Mouse (Mus musculus) heart, embryonic 11.5 days (tissue): ENCODE results near the gene Gucy2e. TPM values are rescaled to one million over a fixed set of nuclear protein-coding genes. Genes with fewer than 3 reads are reported as not detected.

ENCODE experiments used
- ATAC-seq: fragments of 200-750 bp; cut with Nextera tagmentation; replicated peaks from 2 replicates; pipeline ENCODE4 v1.8.0; 2017; ENCODE audit warnings: moderate library complexity; ENCODE audit not compliant: insufficient number of reproducible peaks, low FRiP score, low TSS enrichment
- H3K27ac ChIP-seq: fragments of 300-500 bp; sonication (generic); 2 replicates; pipeline ENCODE4 v1.5.1; 2014; ENCODE audit warnings: mild to moderate bottlenecking, low read depth, low read length
- H3K27me3 ChIP-seq: fragments of 300-500 bp; sonication (generic); 2 replicates; pipeline ENCODE4 v1.6.1; 2014; ENCODE audit warnings: mild to moderate bottlenecking, low read length, mixed read lengths; ENCODE audit not compliant: control insufficient read depth, insufficient read depth
- H3K36me3 ChIP-seq: fragments of 300-500 bp; sonication (generic); 2 replicates; pipeline ENCODE4 v1.6.1; 2014; ENCODE audit warnings: mild to moderate bottlenecking, low read length, moderate library complexity, mixed read lengths; ENCODE audit not compliant: control insufficient read depth, insufficient read depth
- H3K4me1 ChIP-seq: fragments of 300-500 bp; sonication (generic); 2 replicates; pipeline ENCODE4 v1.6.1; 2014; ENCODE audit warnings: low read length; ENCODE audit not compliant: control insufficient read depth, insufficient read depth
- H3K4me2 ChIP-seq: fragments of 300-500 bp; sonication (generic); 2 replicates; pipeline ENCODE4 v1.6.1; 2014; ENCODE audit warnings: mild to moderate bottlenecking, moderate library complexity
- H3K4me3 ChIP-seq: fragments of 300-500 bp; sonication (generic); 2 replicates; pipeline ENCODE4 v1.5.1; 2014; ENCODE audit warnings: low read depth, low read length
- H3K9ac ChIP-seq: fragments of 300-500 bp; sonication (generic); 2 replicates; pipeline ENCODE4 v1.6.1; 2014; ENCODE audit warnings: mild to moderate bottlenecking, low read depth, low read length, moderate library complexity
- H3K9me3 ChIP-seq: fragments of 300-500 bp; sonication (generic); replicated peaks from 2 replicates; pipeline ENCODE4 v1.6.1; 2016; ENCODE audit warnings: low read length; ENCODE audit not compliant: control insufficient read depth
- WGBS: fragments of 180-500 bp; shearing (Covaris S2); extraction: QIAGEN DNeasy Blood & Tissue Kit; methylation state at CpG from one replicate; pipeline ENCODE4 v1.1.7; 2014; ENCODE audit not compliant: insufficient replicate concordance; 5-methylcytosine and 5-hydroxymethylcytosine counted together
- polyA plus RNA-seq: library from polyadenylated mRNA; unstranded; fragments of >200 nt; fragmentation: Nextera tagmentation; extraction: Ambion mirVana; gene quantifications from 2 replicates; pipeline ENCODE4 v1.2.1, GENCODE M21; 2014

The Gucy2e gene
- polyA plus RNA-seq, 1 experiment from 2014 or later = 0.13 TPM

DNA sequence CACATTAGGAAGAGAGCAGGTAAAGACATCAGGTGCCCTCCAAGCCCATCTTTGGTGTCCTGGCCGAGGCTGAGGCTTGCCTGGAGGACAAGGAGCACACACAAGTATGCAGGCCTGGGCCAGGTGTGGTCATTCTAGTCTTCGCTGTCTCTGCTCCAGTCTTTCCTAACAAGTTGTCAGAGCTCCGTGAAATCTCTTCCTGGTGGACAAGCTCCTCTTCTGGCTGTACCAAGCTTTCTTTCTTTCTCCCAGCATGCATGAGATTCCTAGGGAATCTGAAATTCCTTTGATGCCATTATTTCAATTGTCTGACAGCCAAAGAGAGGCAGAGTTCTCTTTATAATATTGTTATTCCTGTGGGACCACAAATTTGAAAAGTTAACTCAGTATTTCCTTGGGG lies 57.3 kb downstream of the Gucy2e start:
- 41% methylated on average over 3 of the region's 3 CpGs for WGBS
- H3K27me3 ChIP-seq = no peaks in the 10 kb centered on the region
- ATAC-seq = no peak
- no peaks in the 10 kb centered on the region for H3K36me3 ChIP-seq
- H3K4me3 ChIP-seq = no peak overlapping the region
- no peak overlapping the region for H3K4me2 ChIP-seq
- H3K9ac ChIP-seq = no peak overlapping the region
- H3K4me1 ChIP-seq = 0 out of 2 replicates have a peak, but pooled peaks cover 2% of the 10 kb centered on the region
- no peaks in the 10 kb centered on the region for H3K9me3 ChIP-seq
- no peak overlapping the region for H3K27ac ChIP-seq

DNA sequence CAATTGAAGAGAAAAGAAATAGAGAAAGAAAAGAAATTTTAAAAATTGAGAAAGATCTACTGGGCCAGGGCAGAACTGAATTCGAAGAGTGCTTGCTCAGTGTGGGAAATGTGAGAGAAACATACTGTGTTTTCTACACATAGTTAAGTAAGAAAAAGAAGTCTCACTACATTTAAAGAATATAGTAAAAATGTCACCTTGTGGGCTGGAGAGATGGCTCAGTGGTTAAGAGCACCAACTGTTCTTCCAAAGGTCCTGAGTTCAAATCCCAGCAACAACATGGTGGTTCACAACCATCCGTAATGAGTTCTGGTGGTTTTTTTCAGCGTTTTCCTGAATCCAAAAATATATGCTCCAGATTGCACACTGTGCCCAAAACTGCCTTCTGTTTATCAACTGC lies 58.3 kb downstream of the Gucy2e start:
- 72% methylated on average over 3 of the region's 3 CpGs for WGBS
- Histone ChIP-seq H3K9me3 (no peaks in the 10 kb centered on the region), H3K4me3 (no peak overlapping the region), H3K27ac (no peak overlapping the region), H3K27me3 (no peaks in the 10 kb centered on the region), H3K4me2 (no peak overlapping the region), H3K9ac (no peak overlapping the region), H3K4me1 (0 out of 2 replicates have a peak, but pooled peaks cover 2% of the 10 kb centered on the region), H3K36me3 (no peaks in the 10 kb centered on the region)
- no peak for ATAC-seq

GRCm38 (mm10) chr11:69174722-69175121 lies 62.1 kb downstream of the Gucy2e start:
- 72% methylated on average over 7 of the region's 7 CpGs for WGBS
- ATAC-seq = no peak
- no peak overlapping the region for H3K9ac ChIP-seq
- 0 out of 2 replicates have a peak, but pooled peaks cover 2% of the 10 kb centered on the region for H3K4me1 ChIP-seq
- H3K27ac ChIP-seq = no peak overlapping the region
- H3K36me3 ChIP-seq = no peaks in the 10 kb centered on the region
- H3K9me3 ChIP-seq = no peaks in the 10 kb centered on the region
- H3K4me2 ChIP-seq = no peak overlapping the region
- no peak overlapping the region for H3K4me3 ChIP-seq
- 0 out of 2 replicates have a peak, but pooled peaks cover under 1% of the 10 kb centered on the region for H3K27me3 ChIP-seq

DNA sequence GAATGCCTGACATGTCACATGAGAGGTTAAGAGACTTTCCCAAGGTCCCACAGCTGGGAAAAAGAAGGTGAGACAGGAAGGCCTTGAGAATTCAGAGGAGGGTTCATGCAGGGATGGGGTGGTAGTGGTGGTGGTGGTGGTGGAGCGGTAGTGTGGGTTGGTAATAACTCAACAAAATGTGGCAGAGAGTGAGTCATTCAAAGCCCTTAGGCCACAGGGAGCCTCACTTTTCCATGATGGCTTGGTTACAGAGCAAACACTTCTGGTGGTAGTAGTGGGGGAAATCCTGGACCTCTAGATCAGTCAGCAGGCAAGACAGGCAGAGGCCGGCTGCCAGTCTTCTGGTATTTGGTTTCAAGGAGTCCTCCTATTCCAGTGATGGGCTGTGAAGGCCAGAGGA lies 64.2 kb downstream of the Gucy2e start:
- H3K27me3 ChIP-seq = peaks cover 7% of the 10 kb centered on the region; the same call in 1 of the 2 replicates
- no peak overlapping the region for H3K4me3 ChIP-seq
- H3K36me3 ChIP-seq = no peaks in the 10 kb centered on the region
- H3K9me3 ChIP-seq = no peaks in the 10 kb centered on the region
- no peak for ATAC-seq
- WGBS = 82% methylated on average over 2 of the region's 2 CpGs
- no peak overlapping the region for H3K27ac ChIP-seq
- no peak overlapping the region for H3K9ac ChIP-seq
- 0 out of 2 replicates have a peak, but pooled peaks cover 2% of the 10 kb centered on the region for H3K4me1 ChIP-seq
- no peak overlapping the region for H3K4me2 ChIP-seq

DNA sequence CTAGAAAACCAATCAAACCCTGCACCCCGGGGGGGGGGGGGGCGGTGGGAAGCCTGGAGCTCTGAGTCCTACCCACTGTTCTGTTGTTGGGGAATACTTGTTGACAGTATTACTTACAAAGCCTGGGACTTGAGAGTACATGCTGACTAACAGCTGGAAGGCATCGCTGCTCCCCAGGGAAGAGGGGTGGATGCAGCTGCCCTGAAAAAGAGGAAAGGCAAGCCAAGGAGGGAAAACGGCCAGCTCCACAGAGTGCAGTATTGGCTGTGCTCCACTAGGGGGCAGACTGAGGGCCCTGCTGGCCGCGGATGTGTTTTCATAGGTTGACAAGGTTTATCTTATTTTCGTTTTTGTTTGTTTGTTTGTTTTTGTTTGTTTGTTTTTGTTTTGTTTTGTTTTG lies 65.2 kb downstream of the Gucy2e start:
- Histone ChIP-seq H3K9me3 (no peaks in the 10 kb centered on the region), H3K4me2 (no peak overlapping the region)
- 33% methylated on average over 7 of the region's 7 CpGs for WGBS

DNA sequence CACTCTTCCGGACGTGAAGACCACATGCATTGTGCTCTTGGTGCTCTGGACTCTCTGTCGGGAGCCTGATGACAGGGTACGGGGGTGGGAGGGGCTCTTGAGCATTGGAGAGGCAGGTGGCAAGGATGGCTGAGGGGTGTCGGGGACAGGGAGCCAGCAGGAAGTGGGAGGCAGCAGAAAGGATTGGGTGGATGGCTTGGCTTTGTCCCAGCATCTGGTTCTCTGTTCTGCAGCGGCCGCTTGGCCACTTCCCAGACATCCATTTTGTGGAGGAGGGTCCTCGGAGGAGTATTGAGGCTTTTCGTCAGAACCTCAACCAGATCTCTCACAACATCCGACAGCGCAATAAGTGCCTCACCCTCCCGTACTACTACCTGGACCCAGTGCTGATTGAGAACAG lies 67.5 kb downstream of the Gucy2e start:
- Histone ChIP-seq H3K27ac (no peak overlapping the region), H3K9ac (no peak overlapping the region), H3K4me2 (no peak overlapping the region), H3K4me3 (no peak overlapping the region), H3K36me3 (no peaks in the 10 kb centered on the region), H3K4me1 (no peaks in the 10 kb centered on the region), H3K9me3 (no peaks in the 10 kb centered on the region), H3K27me3 (peaks cover 11% of the 10 kb centered on the region)
- ATAC-seq = no peak
- WGBS = 85% methylated on average over 12 of the region's 12 CpGs

More for the DNA sequence above, 65.2 kb downstream of the Gucy2e start:
- Histone ChIP-seq H3K27ac (no peak overlapping the region), H3K36me3 (no peaks in the 10 kb centered on the region), H3K4me3 (no peak overlapping the region), H3K9ac (no peak overlapping the region), H3K27me3 (peaks cover 7% of the 10 kb centered on the region; the same call in 1 of the 2 replicates), H3K4me1 (0 out of 2 replicates have a peak, but pooled peaks cover 2% of the 10 kb centered on the region)
- no peak for ATAC-seq

Other genes with a start within 250 kb of the Gucy2e start
- 17.3 and 24.0 TPM in 2 replicates for gene Pfas, start 228.6 kb downstream of the Gucy2e start, polyA plus RNA-seq
- gene Ctc1, start 221.1 kb downstream of the Gucy2e start, polyA plus RNA-seq = 41.3 and 48.3 TPM in 2 replicates
- gene Aurkb, start 191.4 kb downstream of the Gucy2e start, polyA plus RNA-seq = 89.2 and 89.6 TPM in 2 replicates
- 7.7 and 9.8 TPM in 2 replicates for gene Borcs6, start 177.3 kb downstream of the Gucy2e start, polyA plus RNA-seq
- gene Tmem107, start 166.2 kb downstream of the Gucy2e start, polyA plus RNA-seq = 26.4 and 28.2 TPM in 2 replicates
- 89.7 and 94.7 TPM in 2 replicates for gene Vamp2, start 148.5 kb downstream of the Gucy2e start, polyA plus RNA-seq
- 6.2 and 6.3 TPM in 2 replicates for gene Per1, start 141.8 kb downstream of the Gucy2e start, polyA plus RNA-seq
- 0.35 and 0.64 TPM in 2 replicates for gene Hes7, start 116.6 kb downstream of the Gucy2e start, polyA plus RNA-seq
- gene 9130213A22Rik, start 114.4 kb downstream of the Gucy2e start, polyA plus RNA-seq = 0.32 and 0.49 TPM in 2 replicates
- 0.37 and 0.39 TPM in 2 replicates for gene Aloxe3, start 111.1 kb downstream of the Gucy2e start, polyA plus RNA-seq
- not detected in 2 replicates for gene Alox12b, start 80.0 kb downstream of the Gucy2e start, polyA plus RNA-seq
- 1.1 and 2.0 TPM in 2 replicates for gene Alox8, start 39.2 kb downstream of the Gucy2e start, polyA plus RNA-seq
- gene Cntrob, start 86.7 kb upstream of the Gucy2e start, polyA plus RNA-seq = 10.1 and 13.1 TPM in 2 replicates
- 189 and 202 TPM in 2 replicates for gene Trappc1, start 86.9 kb upstream of the Gucy2e start, polyA plus RNA-seq
- 0.56 and 0.70 TPM in 2 replicates for gene Kcnab3, start 89.2 kb upstream of the Gucy2e start, polyA plus RNA-seq
- gene Rnf227, start 103.4 kb upstream of the Gucy2e start, polyA plus RNA-seq = 7.8 and 8.6 TPM in 2 replicates
- 15.5 and 21.8 TPM in 2 replicates for gene Chd3, start 132.4 kb upstream of the Gucy2e start, polyA plus RNA-seq
- gene Naa38, start 158.5 kb upstream of the Gucy2e start, polyA plus RNA-seq = 166 and 170 TPM in 2 replicates
- 19.6 and 25.0 TPM in 2 replicates for gene Cyb5d1, start 158.6 kb upstream of the Gucy2e start, polyA plus RNA-seq
- gene Tmem88, start 161.2 kb upstream of the Gucy2e start, polyA plus RNA-seq = 30.5 and 31.7 TPM in 2 replicates
- gene Kdm6b, start 176.6 kb upstream of the Gucy2e start, polyA plus RNA-seq = 21.5 and 25.1 TPM in 2 replicates